Mouse (Mus musculus): ENCODE measurements around the gene Prpf4.

Prpf4 gene

GRCm38 (mm10) chr4:62389592-62390512, 18.7 kb upstream of the Prpf4 start:
- peak; percentile 59 for DNase-seq

GRCm38 (mm10) chr4:62391892-62392291, 16.7 kb upstream of the Prpf4 start:
- no peak for DNase-seq

GRCm38 (mm10) chr4:62393459-62393858, 15.1 kb upstream of the Prpf4 start:
- DNase-seq = peak; percentile 31

- no peak for DNase-seq
Observed at GRCm38 (mm10) chr4:62395806-62396205, 12.8 kb upstream of the Prpf4 start.

- DNase-seq = no peak
Observed at GRCm38 (mm10) chr4:62397616-62398365, 10.8 kb upstream of the Prpf4 start.

- DNase-seq = no peak
Observed at GRCm38 (mm10) chr4:62398956-62399355, 9.6 kb upstream of the Prpf4 start.

- no peak for DNase-seq
Observed at GRCm38 (mm10) chr4:62406133-62406532, 2.5 kb upstream of the Prpf4 start.

- DNase-seq = peak; percentile 76
Observed at GRCm38 (mm10) chr4:62407730-62408582, 641 bp upstream of the Prpf4 start.

- DNase-seq = no peak
Observed at GRCm38 (mm10) chr4:62409615-62410014, 1.0 kb downstream of the Prpf4 start.

- no peak for DNase-seq
Observed at GRCm38 (mm10) chr4:62410325-62410724, 1.7 kb downstream of the Prpf4 start.

- DNase-seq = no peak
Observed at GRCm38 (mm10) chr4:62411606-62412005, 3.0 kb downstream of the Prpf4 start.

- DNase-seq = no peak
Observed at GRCm38 (mm10) chr4:62418448-62418847, 9.9 kb downstream of the Prpf4 start.

- DNase-seq = no peak
Observed at GRCm38 (mm10) chr4:62419091-62419490, 10.5 kb downstream of the Prpf4 start.

GRCm38 (mm10) chr4:62425891-62426290, 17.3 kb downstream of the Prpf4 start:
- DNase-seq = no peak

GRCm38 (mm10) chr4:62427978-62428758, 19.6 kb downstream of the Prpf4 start:
- no peak for DNase-seq

GRCm38 (mm10) chr4:62429616-62430015, 21.0 kb downstream of the Prpf4 start:
- no peak for DNase-seq

- peak; percentile 47 for DNase-seq
Observed at GRCm38 (mm10) chr4:62430678-62431077, 22.1 kb downstream of the Prpf4 start.

GRCm38 (mm10) chr4:62431522-62431921, 22.9 kb downstream of the Prpf4 start:
- no peak for DNase-seq

- peak; percentile 78 for DNase-seq
Observed at GRCm38 (mm10) chr4:62433939-62434870, 25.6 kb downstream of the Prpf4 start.

GRCm38 (mm10) chr4:62435081-62435480, 26.5 kb downstream of the Prpf4 start, which contains the start of gene Rnf183:
Gene Rnf183 (minus strand): TSS chr4:62435252.
- DNase-seq = peak; percentile 80

GRCm38 (mm10) chr4:62437256-62437778, 28.7 kb downstream of the Prpf4 start:
- DNase-seq = no peak

Measured in kidney, adult 9 months (tissue).